11 mouse cellular contexts compared by ENCODE assay signal in the genomic region with DNA sequence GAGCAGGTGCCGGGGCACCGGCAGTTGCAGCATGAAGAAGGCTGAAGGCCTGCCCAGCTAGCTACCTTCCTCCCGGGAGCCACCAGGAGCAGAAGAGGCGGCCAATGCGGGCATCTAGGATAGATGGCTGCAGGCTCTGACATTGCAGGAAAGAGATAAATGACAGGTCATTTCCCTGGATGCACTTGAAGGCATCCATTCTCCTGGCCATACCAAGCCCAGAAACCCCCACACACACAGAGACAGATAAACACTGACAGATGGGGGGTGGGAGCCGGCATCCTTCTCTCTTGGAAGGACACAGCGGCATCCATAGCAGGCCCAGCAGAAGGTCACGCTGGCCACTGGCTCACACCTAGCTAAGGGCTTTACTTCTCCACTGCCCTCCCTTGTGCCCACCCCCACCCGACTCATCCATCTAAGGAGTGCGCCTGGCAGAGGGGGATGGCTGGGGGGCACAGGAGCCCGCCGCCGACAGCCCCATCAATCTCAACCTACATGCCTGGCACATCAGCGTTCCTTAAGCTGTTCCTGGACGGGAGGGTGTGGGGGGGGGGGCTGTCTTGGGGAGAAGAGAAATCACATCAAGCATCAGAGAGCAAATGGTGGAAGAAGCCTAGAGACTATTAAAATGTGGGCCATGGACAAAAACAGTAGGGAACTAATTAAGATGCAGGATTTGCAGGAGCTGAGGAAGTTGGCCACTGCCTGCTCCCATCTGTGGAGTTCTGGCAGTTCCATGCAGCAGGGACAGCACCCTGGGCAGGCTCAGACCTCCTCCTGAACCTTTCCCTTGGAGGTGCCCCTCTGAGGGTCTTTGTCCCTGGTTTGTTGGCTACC.
A peak's percentile ranks its signal among the peaks of the same experiment; 100 is the strongest.
DNase-seq lines count a peak whose midpoint lies in the region; ATAC-seq and TF ChIP-seq lines count a peak whose summit lies in the region.
"Had no signal": no experiment of that assay in that cellular context is flagged by ENCODE, and none has a peak within 500 bp of the region (broad histone marks: within the 10 kb centered on the region; RNA-seq: fewer than 3 reads in every experiment).

No protein-coding gene starts in this region.

- no peak overlapping the region for H3K4me3 ChIP-seq in heart, embryonic 12.5 days
- H3K4me3 ChIP-seq in neural tube, embryonic 13.5 days, result no peak overlapping the region
- H3K4me3 ChIP-seq in neural tube, embryonic 14.5 days (ENCODE audit: low read depth, low read length), result no peak overlapping the region
- no peak overlapping the region for H3K4me3 ChIP-seq in gastrocnemius, adult 2 months
- H3K4me3 ChIP-seq: liver, embryonic 15.5 days had no signal

- peak overlapping the region; percentile 27; the same call in 1 of the 2 replicates for H3K27ac ChIP-seq in heart, embryonic 12.5 days (ENCODE audit: poor library complexity, severe bottlenecking)
- peak overlapping the region; percentile 7 for H3K27ac ChIP-seq in neural tube, embryonic 13.5 days (replicated peaks)
- peak overlapping the region; percentile 30; the same call in 1 of the 2 replicates for H3K27ac ChIP-seq in neural tube, embryonic 14.5 days (ENCODE audit: low read depth, low read length)
- H3K27ac ChIP-seq in gastrocnemius, adult 2 months, result no peak overlapping the region
- H3K27ac ChIP-seq: liver, embryonic 15.5 days had no signal

- peaks cover 32% of the 10 kb centered on the region for H3K4me1 ChIP-seq in heart, embryonic 12.5 days (replicated peaks)
- peaks cover 47% of the 10 kb centered on the region for H3K4me1 ChIP-seq in neural tube, embryonic 13.5 days (replicated peaks)
- H3K4me1 ChIP-seq in neural tube, embryonic 14.5 days (ENCODE audit: control insufficient read depth, insufficient read depth, low read length), result peaks cover 2% of the 10 kb centered on the region; the same call in 1 of the 2 replicates
- H3K4me1 ChIP-seq: liver, embryonic 15.5 days had no signal

- no peak for TF ChIP-seq CTCF in gastrocnemius, adult 2 months (IDR thresholded peaks at IDR 0.05)

- no peak for DNase-seq in heart, postnatal 25 days (ENCODE audit: low spot score)
- no peak for DNase-seq in neural tube, embryonic 10.5 days (ENCODE audit: extremely low spot score, low spot score)
- peak; percentile 32 to 43 for DNase-seq in frontal cortex, postnatal 10 days (ENCODE audit: low spot score in 2 of 2)
- no peak for DNase-seq in adrenal gland, postnatal 4 days (ENCODE audit: low spot score in 2 of 2)
- no peak for DNase-seq in gastrocnemius, adult 2 months

- H3K27me3 ChIP-seq in heart, embryonic 12.5 days (replicated peaks), result no peaks in the 10 kb centered on the region
- no peaks in the 10 kb centered on the region for H3K27me3 ChIP-seq in neural tube, embryonic 13.5 days
- no peaks in the 10 kb centered on the region for H3K27me3 ChIP-seq in neural tube, embryonic 14.5 days (ENCODE audit: control insufficient read depth, insufficient read depth, low read length)
- H3K27me3 ChIP-seq: CH12.LX; liver, embryonic 15.5 days had no signal

- no peaks in the 10 kb centered on the region for H3K36me3 ChIP-seq in heart, embryonic 12.5 days
- no peaks in the 10 kb centered on the region for H3K36me3 ChIP-seq in neural tube, embryonic 13.5 days
- no peaks in the 10 kb centered on the region for H3K36me3 ChIP-seq in neural tube, embryonic 14.5 days (ENCODE audit: control insufficient read depth, insufficient read depth, low read length)
- H3K36me3 ChIP-seq: liver, embryonic 15.5 days had no signal

- no peak overlapping the region for H3K9ac ChIP-seq in heart, embryonic 12.5 days
- no peak overlapping the region for H3K9ac ChIP-seq in neural tube, embryonic 13.5 days
- no peak overlapping the region for H3K9ac ChIP-seq in neural tube, embryonic 14.5 days (replicated peaks; ENCODE audit: low read depth, low read length)
- H3K9ac ChIP-seq: liver, embryonic 15.5 days had no signal

- ATAC-seq in heart, embryonic 12.5 days (ENCODE audit: insufficient number of reproducible peaks, low FRiP score), result no peak
- ATAC-seq in neural tube, embryonic 13.5 days (ENCODE audit: low read depth), result peak; percentile 41; the same call in 1 of the 2 replicates
- ATAC-seq in neural tube, embryonic 14.5 days (ENCODE audit: low read depth), result peak; percentile 41; the same call in 1 of the 2 replicates
- ATAC-seq: inflammation-experienced regulatory T-cells, adult 6 months had no signal

- intact Hi-C loops in heart, postnatal 25 days (cut with DNase I), result no loop called here
- intact Hi-C loops in gastrocnemius, adult 2 months (cut with DNase I), result no loop called here

- H3K4me2 ChIP-seq in heart, embryonic 12.5 days, result no peak overlapping the region
- no peak overlapping the region for H3K4me2 ChIP-seq in neural tube, embryonic 13.5 days
- no peak overlapping the region for H3K4me2 ChIP-seq in neural tube, embryonic 14.5 days (ENCODE audit: low read depth, low read length)
- H3K4me2 ChIP-seq: liver, embryonic 15.5 days had no signal

- WGBS in heart, embryonic 12.5 days, result 60% methylated on average over 15 of the region's 15 CpGs
- WGBS in neural tube, embryonic 13.5 days, result 57% methylated on average over 15 of the region's 15 CpGs
- 54% methylated on average over 15 of the region's 15 CpGs for WGBS in neural tube, embryonic 14.5 days

- H3K9me3 ChIP-seq in heart, embryonic 12.5 days (replicated peaks), result no peaks in the 10 kb centered on the region
- no peaks in the 10 kb centered on the region for H3K9me3 ChIP-seq in neural tube, embryonic 13.5 days
- H3K9me3 ChIP-seq in neural tube, embryonic 14.5 days (ENCODE audit: control insufficient read depth, low read length), result no peaks in the 10 kb centered on the region
- H3K9me3 ChIP-seq: liver, embryonic 15.5 days had no signal

Comparison
In these comparisons a context has a peak if more than half of its experiments do, and no peak if none do; other contexts are left out.
1. DNase-seq: peak in frontal cortex, postnatal 10 days (2 of 2); none in heart, postnatal 25 days (single experiment), neural tube, embryonic 10.5 days (single experiment), adrenal gland, postnatal 4 days (0 of 2) and gastrocnemius, adult 2 months (single experiment).